Mouse (Mus musculus): ENCODE measurements around the gene Tctex1d1. TPM values are rescaled to one million over a fixed set of nuclear protein-coding genes. Genes with fewer than 3 reads are reported as not detected.

Tctex1d1 gene
- polyA plus RNA-seq, 1 experiment from 2014 or later = 3.3 TPM

DNA sequence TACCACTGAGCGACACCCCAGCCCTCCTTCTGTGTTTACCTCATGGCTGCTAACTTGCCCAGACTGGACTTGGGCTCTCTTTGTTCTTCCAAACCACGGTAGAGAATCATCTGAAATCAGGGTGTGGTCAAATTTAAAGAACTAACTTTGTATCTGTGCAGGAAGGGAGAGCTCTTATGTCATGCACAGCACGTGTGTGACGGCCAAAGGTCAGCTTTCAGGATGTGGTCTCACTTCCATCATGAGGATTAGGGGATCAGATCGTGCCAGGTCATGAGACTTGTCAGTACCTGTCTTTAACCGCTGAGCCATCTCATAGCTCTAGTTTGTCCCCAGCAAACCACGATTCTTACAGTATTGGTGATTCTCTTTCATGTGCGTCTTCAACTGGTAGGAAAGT lies 3.3 kb downstream of the Tctex1d1 start:
- Histone ChIP-seq H3K27me3 (replicated peaks; ENCODE audit: control insufficient read depth, insufficient read depth, low read length) (no peaks in the 10 kb centered on the region), H3K27ac (ENCODE audit: low read depth, low read length) (no peak overlapping the region), H3K9me3 (ENCODE audit: control insufficient read depth, low read length) (no peaks in the 10 kb centered on the region), H3K4me3 (ENCODE audit: low read length) (no peak overlapping the region), H3K4me1 (ENCODE audit: control insufficient read depth, insufficient read depth, low read depth, low read length) (peaks cover 8% of the 10 kb centered on the region), H3K36me3 (ENCODE audit: control insufficient read depth, insufficient read depth, low read length) (no peaks in the 10 kb centered on the region), H3K9ac (ENCODE audit: low read depth, low read length) (no peak overlapping the region), H3K4me2 (ENCODE audit: low read length) (no peak overlapping the region)
- 86% methylated on average over 8 of the region's 8 CpGs for WGBS
- ATAC-seq = no peak

DNA sequence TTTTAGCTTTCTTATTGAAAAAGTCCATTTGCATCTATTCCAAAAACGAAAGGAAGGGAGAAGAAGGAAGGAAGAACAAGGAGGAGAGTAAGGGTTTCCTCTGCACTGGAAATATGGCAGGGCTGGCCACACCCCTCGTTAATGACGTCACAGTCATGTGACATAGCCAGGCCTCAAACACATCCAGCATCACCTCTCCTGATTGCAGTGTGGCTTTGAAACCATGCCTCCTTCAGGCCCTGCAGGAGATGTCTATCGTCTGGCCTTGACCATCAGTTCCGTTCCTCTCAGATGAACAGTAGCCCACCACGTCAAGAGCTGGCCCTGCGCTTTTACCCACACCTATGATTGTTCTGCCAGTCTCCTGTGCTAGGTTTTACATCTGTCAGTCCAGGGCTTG lies 7.8 kb downstream of the Tctex1d1 start:
- no peaks in the 10 kb centered on the region for H3K27me3 ChIP-seq (replicated peaks; ENCODE audit: control insufficient read depth, insufficient read depth, low read length)
- no peak overlapping the region for H3K4me2 ChIP-seq (ENCODE audit: low read length)
- no peak overlapping the region for H3K9ac ChIP-seq (ENCODE audit: low read depth, low read length)
- H3K4me3 ChIP-seq (ENCODE audit: low read length) = no peak overlapping the region
- WGBS = 76% methylated on average over 7 of the region's 7 CpGs
- H3K36me3 ChIP-seq (ENCODE audit: control insufficient read depth, insufficient read depth, low read length) = no peaks in the 10 kb centered on the region
- no peaks in the 10 kb centered on the region for H3K4me1 ChIP-seq (ENCODE audit: control insufficient read depth, insufficient read depth, low read depth, low read length)
- H3K27ac ChIP-seq (ENCODE audit: low read depth, low read length) = no peak overlapping the region
- H3K9me3 ChIP-seq (ENCODE audit: control insufficient read depth, low read length) = no peaks in the 10 kb centered on the region
- ATAC-seq = no peak

DNA sequence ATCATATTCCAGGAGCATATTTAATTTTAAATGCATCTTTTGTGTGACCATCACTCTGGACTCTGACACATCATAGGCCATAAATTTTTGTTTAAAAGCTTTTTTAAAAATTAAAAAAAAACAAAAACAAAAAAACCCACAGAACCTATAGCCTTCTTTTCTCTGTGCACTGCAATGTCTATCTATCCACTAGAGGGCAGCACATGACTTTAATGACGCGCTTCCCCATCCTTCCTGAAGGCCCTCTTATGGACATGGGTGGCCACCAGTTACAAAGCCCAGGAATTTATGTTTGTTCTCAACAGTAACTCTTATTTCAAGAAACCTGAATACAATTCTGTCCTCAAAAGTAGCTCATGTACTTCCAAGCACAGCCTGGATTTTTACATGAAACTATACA lies 8.5 kb downstream of the Tctex1d1 start:
- no peak overlapping the region for H3K27ac ChIP-seq (ENCODE audit: low read depth, low read length)
- no peak overlapping the region for H3K9ac ChIP-seq (ENCODE audit: low read depth, low read length)
- peak; percentile 82 for ATAC-seq
- H3K27me3 ChIP-seq (replicated peaks; ENCODE audit: control insufficient read depth, insufficient read depth, low read length) = no peaks in the 10 kb centered on the region
- no peaks in the 10 kb centered on the region for H3K36me3 ChIP-seq (ENCODE audit: control insufficient read depth, insufficient read depth, low read length)
- H3K4me1 ChIP-seq (ENCODE audit: control insufficient read depth, insufficient read depth, low read depth, low read length) = no peaks in the 10 kb centered on the region
- H3K4me3 ChIP-seq (ENCODE audit: low read length) = no peak overlapping the region
- 2% methylated on average over 2 of the region's 2 CpGs for WGBS
- H3K4me2 ChIP-seq (ENCODE audit: low read length) = no peak overlapping the region
- no peaks in the 10 kb centered on the region for H3K9me3 ChIP-seq (ENCODE audit: control insufficient read depth, low read length)

DNA sequence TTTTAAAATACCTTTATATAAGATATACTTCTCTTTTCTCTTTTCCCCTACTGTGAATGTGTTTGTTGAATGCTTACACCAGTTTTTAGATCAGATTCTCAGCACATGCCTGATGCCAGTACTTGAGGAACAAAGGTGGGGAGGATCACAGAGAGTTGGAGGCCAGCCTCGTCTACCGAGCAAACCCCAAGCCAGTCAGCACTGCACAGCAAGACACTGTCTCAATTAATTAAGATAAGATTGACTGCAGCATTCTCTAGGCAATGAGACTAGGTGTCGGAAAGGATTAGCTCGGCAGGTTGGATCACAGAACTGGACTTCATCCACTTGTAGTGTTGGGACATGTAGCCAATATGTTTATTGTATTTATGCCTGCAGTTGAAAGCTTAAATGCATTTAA lies 8.9 kb downstream of the Tctex1d1 start:
- WGBS = 37% methylated on average over 4 of the region's 4 CpGs
- no peak overlapping the region for H3K27ac ChIP-seq (ENCODE audit: low read depth, low read length)
- no peak overlapping the region for H3K4me2 ChIP-seq (ENCODE audit: low read length)
- 0 out of 2 replicates have a peak, but pooled peaks have one; percentile 30 for ATAC-seq
- no peaks in the 10 kb centered on the region for H3K9me3 ChIP-seq (ENCODE audit: control insufficient read depth, low read length)
- no peak overlapping the region for H3K4me3 ChIP-seq (ENCODE audit: low read length)
- H3K27me3 ChIP-seq (replicated peaks; ENCODE audit: control insufficient read depth, insufficient read depth, low read length) = no peaks in the 10 kb centered on the region
- no peaks in the 10 kb centered on the region for H3K4me1 ChIP-seq (ENCODE audit: control insufficient read depth, insufficient read depth, low read depth, low read length)
- no peaks in the 10 kb centered on the region for H3K36me3 ChIP-seq (ENCODE audit: control insufficient read depth, insufficient read depth, low read length)
- no peak overlapping the region for H3K9ac ChIP-seq (ENCODE audit: low read depth, low read length)

DNA sequence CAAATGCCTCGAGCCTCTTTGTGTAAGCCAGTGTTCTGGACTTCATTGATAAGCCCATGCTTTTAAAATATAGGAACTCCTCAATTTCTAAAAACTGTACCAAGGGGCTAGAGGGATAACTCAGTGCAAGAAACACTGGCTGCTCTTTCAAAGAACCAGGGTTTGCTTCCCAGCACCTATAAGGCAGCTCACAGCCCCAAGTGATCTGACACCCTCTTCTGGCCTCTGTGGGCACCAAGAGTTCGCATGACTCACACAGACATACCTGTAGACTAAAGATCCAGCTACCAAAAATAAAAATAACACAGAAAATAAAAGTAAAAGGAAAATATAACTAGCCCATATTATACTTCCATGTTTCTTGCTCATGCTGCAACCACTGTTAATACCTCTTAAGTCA lies 9.3 kb downstream of the Tctex1d1 start:
- H3K4me1 ChIP-seq (ENCODE audit: control insufficient read depth, insufficient read depth, low read depth, low read length) = no peaks in the 10 kb centered on the region
- H3K36me3 ChIP-seq (ENCODE audit: control insufficient read depth, insufficient read depth, low read length) = no peaks in the 10 kb centered on the region
- H3K9ac ChIP-seq (ENCODE audit: low read depth, low read length) = no peak overlapping the region
- no peak overlapping the region for H3K4me2 ChIP-seq (ENCODE audit: low read length)
- ATAC-seq = no peak
- H3K9me3 ChIP-seq (ENCODE audit: control insufficient read depth, low read length) = no peaks in the 10 kb centered on the region
- H3K27ac ChIP-seq (ENCODE audit: low read depth, low read length) = no peak overlapping the region
- 67% methylated on average over 2 of the region's 2 CpGs for WGBS
- H3K4me3 ChIP-seq (ENCODE audit: low read length) = no peak overlapping the region
- H3K27me3 ChIP-seq (replicated peaks; ENCODE audit: control insufficient read depth, insufficient read depth, low read length) = no peaks in the 10 kb centered on the region

DNA sequence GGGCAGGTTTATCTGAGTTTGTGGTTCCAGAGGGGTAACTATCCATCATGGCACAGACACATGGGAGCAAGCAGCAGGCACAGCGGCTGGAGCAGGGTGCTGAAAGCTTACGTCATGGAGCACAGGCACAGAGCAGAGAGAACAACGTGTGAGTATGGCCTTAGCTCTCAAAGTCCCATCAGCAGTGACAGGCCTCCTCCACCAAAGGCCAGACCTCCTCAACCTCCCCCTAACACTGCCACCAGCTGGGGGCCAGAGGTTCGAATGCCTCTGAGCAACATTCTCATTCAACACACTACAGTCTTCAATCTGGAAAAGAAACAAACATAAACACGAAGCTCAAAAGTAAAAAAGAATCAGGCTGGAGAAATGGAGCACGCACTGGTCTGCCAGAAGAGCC lies 10.1 kb downstream of the Tctex1d1 start:
- WGBS = 76% methylated on average over 6 of the region's 6 CpGs
- Histone ChIP-seq H3K9me3 (ENCODE audit: control insufficient read depth, low read length) (no peaks in the 10 kb centered on the region), H3K9ac (ENCODE audit: low read depth, low read length) (no peak overlapping the region), H3K36me3 (ENCODE audit: control insufficient read depth, insufficient read depth, low read length) (no peaks in the 10 kb centered on the region), H3K27me3 (replicated peaks; ENCODE audit: control insufficient read depth, insufficient read depth, low read length) (no peaks in the 10 kb centered on the region), H3K27ac (ENCODE audit: low read depth, low read length) (no peak overlapping the region), H3K4me2 (ENCODE audit: low read length) (no peak overlapping the region), H3K4me3 (ENCODE audit: low read length) (no peak overlapping the region), H3K4me1 (ENCODE audit: control insufficient read depth, insufficient read depth, low read depth, low read length) (no peaks in the 10 kb centered on the region)
- no peak for ATAC-seq

DNA sequence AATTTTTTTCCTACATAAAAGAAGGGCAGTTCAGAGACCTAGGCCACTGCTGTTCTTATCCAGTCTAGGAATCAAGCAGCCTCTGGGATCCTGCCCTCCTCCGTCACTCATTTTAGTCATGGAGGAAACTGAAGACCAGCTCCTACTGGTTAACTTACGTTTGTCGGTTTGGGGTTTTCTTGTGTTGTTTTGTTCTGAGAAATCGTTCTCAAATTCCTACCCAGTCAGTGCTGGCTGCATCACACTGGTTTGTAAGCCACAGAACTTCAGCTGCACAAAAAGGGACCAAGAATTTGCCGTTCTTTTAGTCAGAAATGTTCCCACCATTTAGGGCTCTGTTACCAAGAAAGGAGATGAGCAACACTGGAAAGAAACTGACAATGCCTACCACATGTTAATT lies 11.0 kb downstream of the Tctex1d1 start:
- Histone ChIP-seq H3K4me3 (ENCODE audit: low read length) (no peak overlapping the region), H3K36me3 (ENCODE audit: control insufficient read depth, insufficient read depth, low read length) (no peaks in the 10 kb centered on the region), H3K27me3 (replicated peaks; ENCODE audit: control insufficient read depth, insufficient read depth, low read length) (no peaks in the 10 kb centered on the region), H3K9ac (ENCODE audit: low read depth, low read length) (no peak overlapping the region), H3K4me1 (ENCODE audit: control insufficient read depth, insufficient read depth, low read depth, low read length) (no peaks in the 10 kb centered on the region), H3K27ac (ENCODE audit: low read depth, low read length) (no peak overlapping the region), H3K9me3 (ENCODE audit: control insufficient read depth, low read length) (no peaks in the 10 kb centered on the region), H3K4me2 (ENCODE audit: low read length) (no peak overlapping the region)
- no peak for ATAC-seq
- 81% methylated on average over 5 of the region's 5 CpGs for WGBS

DNA sequence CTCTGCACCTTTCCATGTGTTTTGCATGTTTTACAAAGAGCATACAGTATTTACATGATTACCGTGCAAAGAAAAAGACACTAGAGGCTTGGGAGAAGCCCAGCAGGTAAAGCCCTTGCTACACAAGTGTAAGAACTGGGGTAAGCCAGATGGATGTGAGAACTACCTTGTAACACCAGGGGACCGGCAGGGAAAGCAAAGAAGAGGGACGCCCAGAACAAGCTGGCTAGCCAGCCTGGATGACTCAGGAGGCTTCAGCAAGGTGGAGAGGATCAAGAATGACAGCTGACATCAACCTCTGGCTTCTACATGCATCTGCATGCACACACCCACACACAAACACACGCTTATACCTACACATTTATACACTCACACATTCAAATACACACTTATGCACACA lies 11.6 kb downstream of the Tctex1d1 start:
- Histone ChIP-seq H3K4me3 (ENCODE audit: low read length) (no peak overlapping the region), H3K4me1 (ENCODE audit: control insufficient read depth, insufficient read depth, low read depth, low read length) (no peaks in the 10 kb centered on the region), H3K9ac (ENCODE audit: low read depth, low read length) (no peak overlapping the region), H3K27ac (ENCODE audit: low read depth, low read length) (no peak overlapping the region), H3K36me3 (ENCODE audit: control insufficient read depth, insufficient read depth, low read length) (no peaks in the 10 kb centered on the region), H3K9me3 (ENCODE audit: control insufficient read depth, low read length) (no peaks in the 10 kb centered on the region), H3K4me2 (ENCODE audit: low read length) (no peak overlapping the region), H3K27me3 (replicated peaks; ENCODE audit: control insufficient read depth, insufficient read depth, low read length) (no peaks in the 10 kb centered on the region)
- 83% methylated on average over 4 of the region's 4 CpGs for WGBS
- no peak for ATAC-seq

DNA sequence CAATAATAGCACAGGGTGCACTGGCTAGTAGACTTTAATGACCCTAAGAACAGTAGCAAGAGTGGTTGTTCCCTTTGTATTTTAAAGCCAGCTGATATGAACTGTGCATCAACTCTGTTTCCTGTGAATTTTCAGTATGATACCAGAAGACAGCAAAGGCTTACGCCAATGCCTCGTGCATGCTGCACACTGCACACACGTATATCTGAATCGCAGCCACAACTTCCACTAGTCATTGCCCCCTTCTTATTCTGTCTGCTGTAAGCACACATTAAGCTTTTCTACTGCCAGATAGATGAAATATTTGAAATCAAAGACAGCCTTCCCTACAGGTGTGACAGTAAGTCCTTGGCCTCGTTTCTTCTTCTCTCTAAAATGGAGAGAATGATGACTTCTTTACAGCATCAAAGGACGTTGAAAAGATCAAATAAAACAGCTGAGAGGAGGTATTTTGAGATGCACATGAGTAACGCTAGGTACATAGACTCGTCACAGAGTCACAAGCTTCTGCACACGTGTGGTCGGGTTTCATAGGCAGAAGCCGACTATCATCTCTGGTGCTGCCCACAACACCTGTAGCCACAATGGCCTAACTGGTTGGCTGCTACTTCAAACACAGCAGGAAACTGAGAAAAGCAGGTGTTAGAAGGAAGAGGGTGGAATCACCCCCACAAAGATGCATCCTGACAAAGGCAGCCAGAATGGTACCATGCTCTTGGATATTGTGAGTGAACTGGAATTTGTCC lies 12.4 kb downstream of the Tctex1d1 start:
- 87% methylated on average over 11 of the region's 11 CpGs for WGBS
- H3K9me3 ChIP-seq (ENCODE audit: control insufficient read depth, low read length) = no peaks in the 10 kb centered on the region
- no peak for ATAC-seq

More for the DNA sequence above, 12.4 kb downstream of the Tctex1d1 start:
- no peaks in the 10 kb centered on the region for H3K4me1 ChIP-seq (ENCODE audit: control insufficient read depth, insufficient read depth, low read depth, low read length)
- H3K9ac ChIP-seq (ENCODE audit: low read depth, low read length) = no peak overlapping the region
- no peak overlapping the region for H3K27ac ChIP-seq (ENCODE audit: low read depth, low read length)
- H3K4me2 ChIP-seq (ENCODE audit: low read length) = no peak overlapping the region
- H3K4me3 ChIP-seq (ENCODE audit: low read length) = no peak overlapping the region
- H3K36me3 ChIP-seq (ENCODE audit: control insufficient read depth, insufficient read depth, low read length) = no peaks in the 10 kb centered on the region
- no peaks in the 10 kb centered on the region for H3K27me3 ChIP-seq (replicated peaks; ENCODE audit: control insufficient read depth, insufficient read depth, low read length)

Measured in hindbrain, embryonic 16.5 days (tissue).